Mouse (Mus musculus): ENCODE measurements at regions not wholly inside any gene's neighbourhood (a gene's known extent, or its start where the extent isn't known, plus 50 kb on each side); places are given as distances from the start of the nearest gene placed in this dataset.
A peak's percentile ranks its signal among the peaks of the same experiment; 100 is the strongest.
"Not testable (repeated sequence)": the region's sequence is repeated elsewhere in the genome, so short reads cannot be mapped to it uniquely, and the experiment has no call there.

GRCm38 (mm10) chr14:104208040-104208816, 259.6 kb downstream of the Pou4f1 start:
- no peak for DNase-seq (ENCODE audit: low spot score)

GRCm38 (mm10) chr14:104206602-104207001, 261.2 kb downstream of the Pou4f1 start:
- no peak for DNase-seq (ENCODE audit: low spot score)

- DNase-seq (ENCODE audit: low spot score), result no peak
Observed at GRCm38 (mm10) chr14:104203239-104203986, 264.4 kb downstream of the Pou4f1 start.

GRCm38 (mm10) chr14:104193198-104193597, 274.6 kb downstream of the Pou4f1 start:
- no peak for DNase-seq (ENCODE audit: low spot score)

GRCm38 (mm10) chr14:104175122-104175521, 292.7 kb downstream of the Pou4f1 start:
- no peak for DNase-seq (ENCODE audit: low spot score)

GRCm38 (mm10) chr14:104146841-104147240, 302.6 kb upstream of the Ednrb start:
- DNase-seq (ENCODE audit: low spot score), result no peak

GRCm38 (mm10) chr14:104145395-104145794, 301.2 kb upstream of the Ednrb start:
- no peak for DNase-seq (ENCODE audit: low spot score)

- no peak for DNase-seq (ENCODE audit: low spot score)
Observed at GRCm38 (mm10) chr14:104114986-104115951, 271.1 kb upstream of the Ednrb start.

GRCm38 (mm10) chr14:104114182-104114581, 270.0 kb upstream of the Ednrb start:
- no peak for DNase-seq (ENCODE audit: low spot score)

GRCm38 (mm10) chr14:104113448-104113847, 269.2 kb upstream of the Ednrb start:
- no peak for DNase-seq (ENCODE audit: low spot score)

- no peak for DNase-seq (ENCODE audit: low spot score)
Observed at GRCm38 (mm10) chr14:104086381-104086780, 242.2 kb upstream of the Ednrb start.

GRCm38 (mm10) chr14:104064199-104064598, 220.0 kb upstream of the Ednrb start:
- not testable (repeated sequence) for DNase-seq (ENCODE audit: low spot score)

GRCm38 (mm10) chr14:104053697-104054096, 209.5 kb upstream of the Ednrb start:
- DNase-seq (ENCODE audit: low spot score), result no peak

GRCm38 (mm10) chr14:104038628-104039325, 194.6 kb upstream of the Ednrb start:
- DNase-seq (ENCODE audit: low spot score), result peak; percentile 29

GRCm38 (mm10) chr14:104033606-104034005, 189.4 kb upstream of the Ednrb start:
- DNase-seq (ENCODE audit: low spot score), result no peak

GRCm38 (mm10) chr14:104030784-104031470, 186.7 kb upstream of the Ednrb start:
- DNase-seq (ENCODE audit: low spot score), result no peak

GRCm38 (mm10) chr14:104029668-104030530, 185.7 kb upstream of the Ednrb start:
- DNase-seq (ENCODE audit: low spot score), result no peak

GRCm38 (mm10) chr14:104027900-104028285, 183.7 kb upstream of the Ednrb start:
- DNase-seq (ENCODE audit: low spot score), result no peak

Data from gastrocnemius, adult 18-20 months (tissue).